Comparison of ENCODE assay signal across 42 mouse cellular contexts in genomic region chr7:4802247-4802646, GRCm38 (mm10). TPM values are rescaled to one million over a fixed set of nuclear protein-coding genes. Genes with fewer than 3 reads are reported as not detected.
"Had no signal": no experiment of that assay in that cellular context is flagged by ENCODE, and none has a peak within 500 bp of the region (broad histone marks: within the 10 kb centered on the region; RNA-seq: fewer than 3 reads in every experiment).

No protein-coding gene starts in this region.

- H3K4me2 ChIP-seq: heart, embryonic 12.5 days; hindbrain, embryonic 13.5 days; hindbrain, embryonic 15.5 days; kidney, embryonic 15.5 days; limb, embryonic 13.5 days; limb, embryonic 15.5 days; liver, embryonic 12.5 days had no signal

- ATAC-seq: hindbrain, postnatal 0 days; intestine, embryonic 16.5 days; liver, embryonic 12.5 days had no signal

- H3K4me1 ChIP-seq: heart, embryonic 10.5 days; heart, embryonic 12.5 days; hindbrain, embryonic 10.5 days; hindbrain, embryonic 13.5 days; hindbrain, embryonic 15.5 days; kidney, embryonic 15.5 days; limb, embryonic 13.5 days; limb, embryonic 15.5 days had no signal

- DNase-seq: gastrocnemius, adult 2 months; gastrocnemius, postnatal 10 days; gastrocnemius, postnatal 25 days; heart, adult 18-20 months; heart, postnatal 10 days; heart, postnatal 4 days; kidney, adult 11 months; kidney, adult 2 months; kidney, adult 9 months; kidney, postnatal 14 days; kidney, postnatal 4 days; layer of hippocampus, adult 9-11 months; layer of hippocampus, postnatal 36 days; left cerebral cortex, postnatal 4 days had no signal

- H3K9ac ChIP-seq: heart, embryonic 12.5 days; hindbrain, embryonic 13.5 days; hindbrain, embryonic 15.5 days; kidney, embryonic 15.5 days; limb, embryonic 13.5 days; limb, embryonic 15.5 days; liver, embryonic 12.5 days had no signal

- H3K27me3 ChIP-seq: heart, embryonic 12.5 days; hindbrain, embryonic 13.5 days; hindbrain, embryonic 15.5 days; kidney, embryonic 15.5 days; limb, embryonic 13.5 days; limb, embryonic 15.5 days; liver, embryonic 12.5 days had no signal

- H3K27ac ChIP-seq: gastrocnemius, adult 2 months; heart, embryonic 10.5 days; hindbrain, embryonic 10.5 days; hindbrain, embryonic 13.5 days; hindbrain, embryonic 15.5 days; hindbrain, postnatal 0 days; kidney, embryonic 15.5 days; kidney, postnatal 0 days; limb, embryonic 13.5 days; limb, embryonic 15.5 days had no signal

- H3K9me3 ChIP-seq: heart, embryonic 10.5 days; heart, embryonic 12.5 days; hindbrain, embryonic 10.5 days; hindbrain, embryonic 13.5 days; hindbrain, embryonic 15.5 days; kidney, embryonic 15.5 days; limb, embryonic 13.5 days; limb, embryonic 15.5 days; liver, embryonic 12.5 days had no signal

- H3K4me3 ChIP-seq: gastrocnemius, adult 2 months; heart, embryonic 10.5 days; heart, embryonic 12.5 days; hindbrain, embryonic 10.5 days; hindbrain, embryonic 13.5 days; hindbrain, embryonic 15.5 days; kidney, embryonic 15.5 days; limb, embryonic 13.5 days; limb, embryonic 15.5 days; liver, embryonic 12.5 days had no signal

RNA-seq across cellular contexts. Expression of gene Tmem190, which starts 19.5 kb away (rescaled TPM):
- total RNA-seq: gastrocnemius, adult 2 months; gastrocnemius, postnatal 10 days; gastrocnemius, postnatal 25 days; gastrocnemius, postnatal 4 days; granulocyte monocyte progenitor cell, adult 5-6 weeks; heart, adult 18-20 months; heart, adult 8-10 months; heart, postnatal 10 days; heart, postnatal 25 days; heart, postnatal 4 days; hindbrain, postnatal 0 days; layer of hippocampus, adult 8-10 months; layer of hippocampus, postnatal 14 days; layer of hippocampus, postnatal 36 days; left cerebral cortex, adult 18-20 months; left cerebral cortex, adult 8-10 months; left cerebral cortex, postnatal 10 days; left cerebral cortex, postnatal 25 days; left cerebral cortex, postnatal 4 days; liver, adult 2 months had no signal
- polyA plus RNA-seq: frontal cortex, adult 2 months; heart, embryonic 12.5 days; heart, embryonic 14.5 days; heart, embryonic 16.5 days; hindbrain, embryonic 10.5 days; hindbrain, embryonic 13.5 days; hindbrain, embryonic 15.5 days; hindbrain, postnatal 0 days; intestine, embryonic 14.5 days; kidney, embryonic 15.5 days; limb, embryonic 13.5 days; liver, adult 2 months had no signal

RNA-seq across cellular contexts. Expression of gene Il11, which starts 19.6 kb away (rescaled TPM):
- total RNA-seq: gastrocnemius, adult 2 months; gastrocnemius, postnatal 25 days; granulocyte monocyte progenitor cell, adult 5-6 weeks; heart, adult 18-20 months; heart, postnatal 10 days; liver, adult 2 months had no signal
- polyA plus RNA-seq: heart, embryonic 14.5 days; limb, embryonic 11.5 days; liver, embryonic 12.5 days had no signal
